Mouse (Mus musculus) brain, embryonic 14.5 days (tissue): ENCODE measurements around the gene Rnf169. TPM values are rescaled to one million over a fixed set of nuclear protein-coding genes. Genes with fewer than 3 reads are reported as not detected.
"Not testable (repeated sequence)": the region's sequence is repeated elsewhere in the genome, so short reads cannot be mapped to it uniquely, and the experiment has no call there.

Experiments
- DNase-seq: peaks from one replicate; pipeline ENCODE4 v3.0.0-alpha.2; 2011; ENCODE audit warnings: low read depth
- CTCF ChIP-seq: fragments of 200-500 bp; IDR thresholded peaks from 2 replicates; pipeline ENCODE4 v1.5.1; 2012; ENCODE audit warnings: inconsistent platforms, mild to moderate bottlenecking, moderate library complexity, borderline replicate concordance; ENCODE audit not compliant: insufficient read depth, insufficient read length; ENCODE audit errors: extremely low read depth
- POLR2A ChIP-seq: fragments of 200-500 bp; IDR thresholded peaks from 2 replicates; pipeline ENCODE4 v1.6.1; 2012; ENCODE audit warnings: mild to moderate bottlenecking, inconsistent platforms, borderline replicate concordance; ENCODE audit not compliant: poor library complexity, insufficient read depth, insufficient read length, severe bottlenecking; ENCODE audit errors: extremely low read depth
- polyA plus RNA-seq: library from polyadenylated mRNA; depleted of rRNA; stranded (reverse); fragments of >200 nt; gene quantifications from 2 replicates; pipeline ENCODE4 v1.2.3, GENCODE M21; 2012

The Rnf169 gene
- polyA plus RNA-seq, 1 experiment, result 10.1 TPM

DNA sequence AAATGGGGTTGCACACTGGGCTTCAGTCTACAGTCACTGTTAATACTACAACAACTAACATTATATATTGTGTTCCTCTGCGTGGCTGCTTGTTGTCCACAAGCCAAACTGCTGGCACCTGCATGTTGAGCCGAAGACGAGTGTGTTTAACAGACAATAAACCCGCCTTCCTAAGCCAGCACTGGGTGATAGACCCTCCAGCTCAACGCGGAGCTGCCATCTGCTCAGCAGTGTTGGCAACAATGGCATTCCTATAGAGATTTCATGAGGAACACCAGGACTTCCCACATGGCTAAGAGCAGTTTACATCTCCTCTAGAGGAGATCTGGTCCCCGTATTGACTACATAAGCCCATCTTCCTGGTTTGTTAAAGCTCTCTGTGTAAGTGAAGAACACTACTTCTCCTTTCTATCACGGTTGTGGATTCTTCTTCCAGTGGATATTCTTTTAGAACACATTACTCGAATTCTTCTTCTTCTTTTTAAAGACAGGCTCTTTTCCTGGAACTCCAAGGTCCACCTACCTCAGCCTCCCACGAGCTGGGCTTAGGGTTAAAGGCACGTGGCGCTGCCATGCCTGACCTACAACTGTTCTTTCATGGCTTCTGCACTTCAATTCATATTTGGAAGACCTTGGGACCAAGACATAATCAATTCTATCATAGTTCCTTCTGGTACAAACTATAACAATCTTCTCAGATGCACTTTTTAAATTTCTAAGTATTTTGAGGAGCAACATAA is 22.9 kb downstream of the Rnf169 start:
- peak; percentile 60 for DNase-seq
- TF ChIP-seq CTCF (no peak), POLR2A (no peak)

GRCm38 (mm10) chr7:99956095-99956494 is 24.2 kb downstream of the Rnf169 start:
- TF ChIP-seq CTCF (no peak), POLR2A (no peak)

DNA sequence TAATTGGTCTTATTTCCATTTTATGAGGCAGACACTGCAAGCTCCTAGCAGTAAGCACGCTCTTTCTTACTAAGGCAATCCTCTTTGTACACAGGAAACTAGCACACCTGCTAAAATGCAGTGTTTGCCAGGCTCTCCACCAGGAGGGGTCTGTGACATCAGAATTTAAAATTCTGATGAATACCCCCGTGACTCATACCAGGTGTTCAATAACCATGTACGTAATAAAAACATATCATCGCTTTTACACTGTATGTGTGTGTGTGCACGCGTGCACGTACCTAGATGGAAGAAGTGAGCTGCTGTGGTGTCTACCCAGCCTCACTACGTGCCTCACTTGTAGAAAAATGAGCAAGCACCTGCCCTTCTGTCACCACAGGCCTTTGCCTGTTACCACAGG is 26.0 kb downstream of the Rnf169 start:
- no peak for TF ChIP-seq CTCF
- TF ChIP-seq POLR2A, result no peak
- no peak for DNase-seq

More at GRCm38 (mm10) chr7:99956095-99956494, 24.2 kb downstream of the Rnf169 start:
- no peak for DNase-seq

GRCm38 (mm10) chr7:99953442-99954098 is 26.7 kb downstream of the Rnf169 start:
- no peak for DNase-seq

GRCm38 (mm10) chr7:99947329-99947728 is 32.9 kb downstream of the Rnf169 start:
- no peak for DNase-seq
- TF ChIP-seq POLR2A, result no peak
- no peak for TF ChIP-seq CTCF

More at GRCm38 (mm10) chr7:99953442-99954098, 26.7 kb downstream of the Rnf169 start:
- no peak for TF ChIP-seq CTCF

DNA sequence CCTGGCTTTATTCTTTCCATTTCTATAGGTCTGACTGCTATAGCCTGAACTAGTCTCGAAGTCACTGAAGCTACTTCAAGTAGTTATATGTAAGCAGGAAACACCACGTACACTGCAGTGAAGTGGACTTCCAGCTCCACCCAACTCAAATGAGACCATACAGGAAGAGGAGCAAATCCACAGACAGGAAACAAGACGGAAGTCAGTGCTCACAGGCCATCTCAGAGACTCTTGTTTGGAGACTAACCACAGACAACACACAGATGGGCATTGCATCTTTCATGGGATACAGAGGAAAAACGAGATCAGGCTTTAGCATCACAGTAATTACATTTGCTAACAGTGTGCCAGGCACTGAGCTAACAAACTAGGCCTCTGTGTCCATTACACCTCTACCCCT is 33.9 kb downstream of the Rnf169 start:
- TF ChIP-seq POLR2A, result no peak
- TF ChIP-seq CTCF, result no peak
- DNase-seq, result no peak

GRCm38 (mm10) chr7:99945939-99946338 is 34.3 kb downstream of the Rnf169 start:
- TF ChIP-seq POLR2A (no peak), CTCF (no peak)
- DNase-seq, result no peak

- not testable (repeated sequence) for DNase-seq
Measured at GRCm38 (mm10) chr7:99945012-99945411, 35.2 kb downstream of the Rnf169 start.

DNA sequence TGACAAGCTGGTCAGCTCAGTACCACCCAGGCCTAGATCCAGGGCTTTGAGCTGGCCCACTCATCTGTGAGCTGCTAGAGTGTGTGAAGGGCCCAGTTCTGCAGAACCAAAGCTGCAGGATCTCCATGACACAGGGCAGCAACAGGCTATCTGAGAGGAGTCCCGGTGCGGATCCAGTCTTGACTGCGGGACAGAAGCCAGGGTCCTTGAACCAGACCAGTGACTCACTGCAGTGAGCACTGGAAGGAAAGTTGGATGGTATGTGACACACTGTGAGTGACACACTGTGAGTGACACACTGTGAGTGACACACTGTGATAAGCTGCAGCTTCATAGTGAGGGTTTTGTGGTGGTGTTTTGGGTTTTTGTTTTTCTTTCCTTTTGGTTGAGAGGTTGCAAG is 35.7 kb downstream of the Rnf169 start:
- no peak for TF ChIP-seq CTCF
- no peak for TF ChIP-seq POLR2A

DNA sequence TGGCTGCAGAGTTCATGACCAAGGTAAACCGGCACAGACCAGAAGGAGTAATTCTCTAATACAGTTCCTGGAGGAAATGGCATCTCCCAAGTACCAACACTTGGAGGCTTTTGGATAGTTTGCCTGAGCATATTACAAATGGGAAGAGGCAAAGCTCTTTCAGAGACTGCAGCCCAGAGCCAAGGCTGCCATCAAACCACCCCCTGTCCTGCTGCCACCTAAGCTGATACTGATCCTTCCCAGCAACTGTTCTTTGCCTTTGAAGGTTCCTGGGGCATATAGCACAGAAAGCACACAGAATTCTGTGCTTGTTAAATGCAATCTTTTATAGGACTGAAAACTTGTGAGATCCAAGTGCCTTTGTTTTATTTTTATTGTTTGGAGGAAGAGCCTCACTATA is 39.6 kb downstream of the Rnf169 start:
- TF ChIP-seq CTCF, result no peak
- TF ChIP-seq POLR2A, result no peak
- no peak for DNase-seq

More for the DNA sequence above, 35.7 kb downstream of the Rnf169 start:
- DNase-seq, result no peak

- TF ChIP-seq POLR2A, result no peak
- peak; percentile 33; the same call in 1 of the 2 replicates for TF ChIP-seq CTCF
- DNase-seq, result peak; percentile 31
Measured at GRCm38 (mm10) chr7:99935758-99936157, 44.5 kb downstream of the Rnf169 start.
